Mouse (Mus musculus): Measurements from ENCODE around the gene Usp32.

GRCm38 (mm10) chr11:84968309-84968708 is 171.7 kb downstream of the Usp32 start:
- TF ChIP-seq CTCF (IDR thresholded peaks at IDR 0.05; ENCODE audit: control insufficient read depth, insufficient read depth, low read length) (no peak), POLR2A (IDR thresholded peaks at IDR 0.05; ENCODE audit: borderline replicate concordance, control insufficient read depth, low read depth, low read length) (no peak)

Data from bone marrow, adult 2 months (tissue).